Mouse (Mus musculus) yolk sac, embryonic 10.5 days (tissue): ENCODE results near the gene Lman1l.
A peak's percentile ranks its signal among the peaks of the same experiment; 100 is the strongest.

Experiments used
- DNase-seq: peaks from one replicate; pipeline ENCODE4 v3.0.0-alpha.2; 2017; ENCODE audit warnings: low spot score

Gene Lman1l

GRCm38 (mm10) chr9:57644944-57645893 lies 24.6 kb upstream of the Lman1l start:
- DNase-seq: peak; percentile 91

DNA sequence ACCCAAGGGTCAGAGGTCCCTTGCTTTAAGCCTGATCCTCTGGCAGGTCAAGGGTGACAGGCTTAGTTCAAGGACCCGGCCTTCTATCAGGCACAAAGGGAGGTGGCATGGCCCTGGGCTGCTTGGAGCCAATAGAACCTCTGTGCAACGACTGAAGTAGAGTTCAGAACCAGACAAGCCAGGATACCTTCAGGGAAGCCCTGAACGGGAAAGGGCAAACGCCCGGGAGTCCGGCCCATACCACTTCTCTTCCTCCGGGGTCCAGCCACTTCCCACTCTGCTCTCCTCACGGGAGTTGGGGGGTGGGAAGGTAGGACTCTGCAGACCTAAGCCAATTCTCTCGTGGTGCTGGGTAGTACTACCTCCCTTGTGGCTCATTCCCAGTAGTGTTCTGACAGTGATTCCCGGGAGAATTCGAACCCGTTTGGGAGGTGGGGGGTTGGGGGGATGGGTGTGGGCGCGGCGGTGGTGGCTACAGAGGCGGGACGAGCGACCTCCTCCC lies 23.9 kb upstream of the Lman1l start:
- DNase-seq: no peak

DNA sequence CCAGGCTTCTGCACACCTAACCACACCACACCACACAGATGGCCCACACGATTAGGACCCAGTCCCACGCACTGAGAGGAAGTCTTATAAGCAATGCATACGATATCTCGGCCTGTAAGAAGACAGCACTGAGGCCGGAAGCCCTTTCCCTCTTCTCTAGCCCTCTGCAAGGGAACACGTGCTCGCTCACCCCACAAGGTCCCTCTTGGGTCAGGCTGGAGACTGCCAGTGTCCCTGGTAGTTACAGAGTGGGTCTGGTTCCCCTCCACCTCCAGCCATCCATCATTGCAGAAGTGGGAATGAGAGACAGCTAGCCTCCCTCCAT lies 23.2 kb upstream of the Lman1l start:
- DNase-seq: no peak

DNA sequence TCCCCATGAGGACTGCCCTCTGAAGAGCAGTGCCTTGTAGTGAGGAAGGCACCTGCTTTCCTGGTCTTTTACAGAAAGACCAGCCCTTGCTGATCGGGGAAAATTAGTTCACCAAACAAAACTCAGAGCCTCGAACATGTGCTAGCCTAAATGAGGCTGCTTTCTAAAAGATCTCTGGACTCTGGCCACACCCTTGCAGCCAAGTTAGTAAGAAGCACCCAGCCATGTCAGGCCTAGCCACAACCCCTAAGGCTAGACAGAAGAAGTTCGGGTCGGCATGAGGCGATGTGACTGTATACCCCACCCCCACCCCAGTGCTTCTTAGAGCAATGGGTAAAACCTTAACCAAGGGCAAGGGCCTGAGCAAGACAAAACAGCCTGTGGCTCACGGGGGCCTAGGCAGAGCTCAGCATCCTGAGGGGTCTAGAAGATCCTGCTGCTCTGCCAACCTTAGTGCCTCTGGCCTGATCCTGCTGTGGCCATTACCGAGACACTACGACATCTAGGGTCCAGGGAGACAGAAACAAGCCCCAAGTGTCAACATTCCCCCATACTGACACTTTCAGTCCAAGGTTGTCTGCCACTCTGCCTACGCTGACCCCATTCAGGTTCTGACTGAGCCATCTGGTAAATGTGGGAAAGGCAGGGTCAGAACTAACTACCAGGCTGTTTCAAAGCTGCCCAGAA lies 22.7 kb upstream of the Lman1l start:
- no peak for DNase-seq

DNA sequence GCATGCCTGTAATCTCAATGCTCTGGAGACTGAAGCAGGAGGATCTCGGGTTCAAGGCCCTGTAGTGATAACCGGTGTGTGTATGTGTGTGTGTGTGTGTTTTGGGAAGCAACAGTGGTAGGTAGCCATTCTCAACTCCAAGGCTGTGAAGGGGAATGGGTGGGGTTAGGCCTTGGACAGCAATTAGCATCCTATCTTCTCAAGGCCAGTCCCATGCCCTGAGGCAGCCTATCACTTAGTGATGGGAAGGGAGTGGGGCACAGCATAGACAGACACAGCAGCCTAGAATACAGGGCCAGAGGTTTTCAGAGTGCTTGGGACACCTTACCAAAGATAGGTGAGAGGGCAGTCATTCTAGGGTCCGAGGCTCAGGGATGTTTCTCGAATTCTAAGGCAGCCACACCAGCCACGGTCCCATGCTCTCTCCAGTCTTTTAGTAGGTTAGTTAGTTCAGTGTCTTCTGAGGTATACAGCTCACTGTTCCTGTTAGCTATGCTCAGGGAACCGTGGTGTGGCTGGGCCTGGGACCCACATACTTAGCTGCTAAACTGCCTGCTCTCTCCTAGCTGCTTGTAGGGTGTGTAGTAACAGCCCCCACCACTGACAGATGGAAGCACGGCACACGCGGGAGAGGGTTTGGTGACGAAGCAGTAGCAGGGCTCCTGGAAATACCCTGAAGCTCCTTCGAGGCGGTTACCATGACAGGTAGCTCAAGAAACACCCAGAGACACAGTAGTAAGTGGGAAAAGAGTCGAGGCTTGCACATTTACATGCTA lies 21.4 kb upstream of the Lman1l start:
- no peak for DNase-seq

GRCm38 (mm10) chr9:57641022-57641421 lies 20.4 kb upstream of the Lman1l start:
- no peak for DNase-seq

DNA sequence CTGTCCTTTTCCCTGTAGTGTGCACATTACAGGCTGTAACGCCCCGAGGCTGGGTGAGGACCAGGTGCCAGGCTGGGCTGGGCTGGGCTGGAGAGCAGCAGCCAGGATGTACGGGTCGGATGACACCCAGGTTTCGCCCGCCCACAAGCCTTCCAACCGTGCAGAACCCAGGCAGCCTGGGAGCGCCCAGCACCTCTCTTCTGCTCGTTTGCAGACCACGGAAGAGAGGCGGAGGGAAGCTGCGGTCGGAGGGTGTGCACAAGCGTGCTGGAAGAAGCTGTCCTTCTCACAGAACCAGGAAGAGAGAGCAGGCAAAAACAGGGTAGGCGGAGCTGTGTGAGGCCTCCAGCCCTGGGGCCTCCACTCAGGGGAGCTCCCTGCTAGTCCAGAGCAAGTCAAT lies 19.8 kb upstream of the Lman1l start:
- DNase-seq: peak; percentile 54

GRCm38 (mm10) chr9:57639661-57640328 lies 19.2 kb upstream of the Lman1l start:
- no peak for DNase-seq

- no peak for DNase-seq
These were observed 18.3 kb upstream of the Lman1l start for GRCm38 (mm10) chr9:57638651-57639459.

GRCm38 (mm10) chr9:57637741-57638322 lies 17.3 kb upstream of the Lman1l start:
- DNase-seq: no peak

GRCm38 (mm10) chr9:57637272-57637671 lies 16.7 kb upstream of the Lman1l start:
- DNase-seq: no peak

DNA sequence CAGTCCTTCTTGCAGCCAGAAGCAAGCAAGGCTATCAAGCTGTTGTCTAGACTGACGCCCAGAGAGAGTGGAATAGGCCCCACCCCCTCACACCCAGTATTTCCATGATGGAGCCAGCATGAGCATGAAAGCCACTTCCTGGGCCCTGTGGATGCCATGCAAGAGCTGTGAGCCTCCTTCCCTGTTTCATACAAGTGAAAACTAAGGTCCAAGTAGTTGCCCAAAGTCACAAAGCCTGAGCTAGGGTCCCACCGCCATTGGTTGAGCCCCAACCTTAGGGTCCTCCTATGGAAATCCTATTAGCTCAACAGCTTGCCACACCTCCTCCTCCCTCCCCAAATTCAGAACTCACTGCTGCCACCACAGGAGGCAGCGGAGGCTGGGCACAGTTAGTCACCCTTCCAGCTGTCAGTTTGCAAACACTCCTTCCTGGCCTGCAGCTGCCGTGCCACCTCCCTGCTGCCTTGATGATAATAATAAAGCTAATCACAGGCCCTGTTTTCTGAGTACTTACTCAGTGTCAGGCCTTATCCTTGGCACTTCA lies 13.0 kb upstream of the Lman1l start:
- DNase-seq: no peak

GRCm38 (mm10) chr9:57629118-57629874 lies 8.7 kb upstream of the Lman1l start:
- DNase-seq: peak; percentile 45

- no peak for DNase-seq
These were observed 8.1 kb upstream of the Lman1l start for GRCm38 (mm10) chr9:57628717-57629116.

DNA sequence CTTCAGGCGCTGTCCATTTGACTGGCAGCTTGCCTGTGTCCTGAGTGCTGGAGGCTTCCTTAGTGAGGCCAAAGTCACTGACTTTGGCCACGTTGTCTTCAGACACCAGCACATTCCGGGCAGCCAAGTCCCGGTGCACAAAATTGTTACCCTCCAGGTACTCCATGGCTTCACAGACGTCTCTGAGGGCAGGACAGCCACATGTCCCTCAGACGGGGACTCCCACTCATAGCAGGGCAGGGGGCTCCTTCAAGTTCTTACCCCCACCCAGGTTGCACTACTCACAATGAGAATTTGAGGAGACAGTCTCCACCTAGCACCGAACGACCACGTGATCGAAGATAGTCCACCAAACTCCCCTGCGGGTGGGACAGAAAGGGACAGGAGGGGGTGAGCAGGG lies 7.3 kb upstream of the Lman1l start:
- no peak for DNase-seq

GRCm38 (mm10) chr9:57627191-57627590 lies 6.6 kb upstream of the Lman1l start:
- no peak for DNase-seq

- no peak for DNase-seq
These were observed 5.3 kb upstream of the Lman1l start for GRCm38 (mm10) chr9:57625674-57626500.

DNA sequence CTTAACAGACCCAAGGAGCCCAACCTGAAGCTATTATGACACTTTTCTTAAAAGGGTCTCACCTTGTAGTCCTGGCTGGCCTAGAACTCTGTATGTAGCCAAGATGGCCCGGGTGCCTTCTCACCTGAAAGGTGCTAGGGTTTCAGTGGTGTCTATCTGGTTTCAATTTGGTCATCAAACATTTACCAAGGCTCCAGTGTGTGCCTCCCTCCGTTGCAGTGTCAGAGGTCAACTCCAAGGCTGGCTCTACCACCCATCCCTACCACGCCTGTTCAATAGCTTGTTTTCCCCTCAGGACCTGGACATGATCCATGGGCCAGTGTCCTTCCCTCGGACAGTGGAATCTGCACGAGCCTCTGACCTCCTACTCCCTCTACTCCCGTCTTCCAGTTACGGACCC lies 3.7 kb upstream of the Lman1l start:
- no peak for DNase-seq

DNA sequence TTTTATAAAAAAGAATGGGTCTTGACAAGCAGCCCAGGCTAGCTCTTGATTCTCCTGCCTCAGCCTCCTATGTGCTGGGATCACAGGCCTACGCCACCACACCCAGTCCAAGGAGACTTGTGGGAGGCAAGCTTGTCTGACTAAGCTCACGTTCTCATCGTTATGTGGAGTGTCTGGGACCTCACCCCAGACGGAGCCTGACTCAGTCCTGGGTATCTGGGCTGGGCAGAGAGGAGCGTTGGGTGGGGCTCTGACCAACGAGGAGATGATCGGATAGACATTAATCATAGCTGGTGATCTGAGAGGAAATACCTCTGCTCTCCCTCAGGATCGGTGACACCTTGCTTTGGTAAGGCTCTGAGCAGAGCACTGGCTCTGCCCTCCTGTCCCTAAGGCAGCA lies 1.7 kb downstream of the Lman1l start:
- DNase-seq: no peak
